Mouse (Mus musculus) hindbrain, embryonic 11.5 days (tissue): Measurements from ENCODE around the gene Dhx38. TPM values are rescaled to one million over a fixed set of nuclear protein-coding genes. Genes with fewer than 3 reads are reported as not detected.
A peak's percentile ranks its signal among the peaks of the same experiment; 100 is the strongest.

ENCODE experiments used
- ATAC-seq: fragments of 200-750 bp; cut with Nextera tagmentation; 2 replicates; pipeline ENCODE4 v1.8.0; 2017; ENCODE audit warnings: mild to moderate bottlenecking, moderate TSS enrichment, moderate library complexity; ENCODE audit not compliant: low FRiP score
- DNase-seq: peaks from one replicate; pipeline ENCODE4 v3.0.0-alpha.2; 2015; ENCODE audit warnings: low spot score
- H3K27ac ChIP-seq: fragments of 300-500 bp; sonication (generic); 2 replicates; pipeline ENCODE4 v1.5.1; 2014; ENCODE audit warnings: mild to moderate bottlenecking, low read depth, low read length
- H3K27me3 ChIP-seq: fragments of 300-500 bp; sonication (generic); 2 replicates; pipeline ENCODE4 v1.6.1; 2014; ENCODE audit warnings: mild to moderate bottlenecking, low read length, moderate library complexity, mixed read lengths; ENCODE audit not compliant: control insufficient read depth, insufficient read depth
- H3K36me3 ChIP-seq: fragments of 300-500 bp; sonication (generic); 2 replicates; pipeline ENCODE4 v1.6.1; 2014; ENCODE audit warnings: mild to moderate bottlenecking, low read length, moderate library complexity, mixed read lengths; ENCODE audit not compliant: control insufficient read depth, insufficient read depth
- H3K4me1 ChIP-seq: fragments of 300-500 bp; sonication (generic); replicated peaks from 2 replicates; pipeline ENCODE4 v1.6.1; 2014; ENCODE audit warnings: low read length, mixed read lengths; ENCODE audit not compliant: control insufficient read depth, insufficient read depth
- H3K4me2 ChIP-seq: fragments of 300-500 bp; sonication (generic); replicated peaks from 2 replicates; pipeline ENCODE4 v1.6.1; 2014; ENCODE audit warnings: mild to moderate bottlenecking, low read depth, low read length
- H3K4me3 ChIP-seq: fragments of 300-500 bp; sonication (generic); 2 replicates; pipeline ENCODE4 v1.5.1; 2014; ENCODE audit warnings: low read depth, low read length
- H3K9ac ChIP-seq: fragments of 300-500 bp; sonication (generic); 2 replicates; pipeline ENCODE4 v1.6.1; 2014; ENCODE audit warnings: low read depth, low read length
- H3K9me3 ChIP-seq: fragments of 300-500 bp; sonication (generic); 2 replicates; pipeline ENCODE4 v1.6.1; 2016; ENCODE audit warnings: low read length; ENCODE audit not compliant: control insufficient read depth
- WGBS: fragments of 180-500 bp; shearing (Covaris S2); extraction: QIAGEN DNeasy Blood & Tissue Kit; methylation state at CpG from one replicate; pipeline ENCODE4 v1.1.7; 2014; 5-methylcytosine and 5-hydroxymethylcytosine counted together
- polyA plus RNA-seq: library from polyadenylated mRNA; unstranded; fragments of >200 nt; fragmentation: Nextera tagmentation; extraction: Ambion mirVana; gene quantifications from 2 replicates; pipeline ENCODE4 v1.2.1, GENCODE M21; 2014

Dhx38 gene
- 14.9 and 19.5 TPM in 2 replicates for polyA plus RNA-seq

DNA sequence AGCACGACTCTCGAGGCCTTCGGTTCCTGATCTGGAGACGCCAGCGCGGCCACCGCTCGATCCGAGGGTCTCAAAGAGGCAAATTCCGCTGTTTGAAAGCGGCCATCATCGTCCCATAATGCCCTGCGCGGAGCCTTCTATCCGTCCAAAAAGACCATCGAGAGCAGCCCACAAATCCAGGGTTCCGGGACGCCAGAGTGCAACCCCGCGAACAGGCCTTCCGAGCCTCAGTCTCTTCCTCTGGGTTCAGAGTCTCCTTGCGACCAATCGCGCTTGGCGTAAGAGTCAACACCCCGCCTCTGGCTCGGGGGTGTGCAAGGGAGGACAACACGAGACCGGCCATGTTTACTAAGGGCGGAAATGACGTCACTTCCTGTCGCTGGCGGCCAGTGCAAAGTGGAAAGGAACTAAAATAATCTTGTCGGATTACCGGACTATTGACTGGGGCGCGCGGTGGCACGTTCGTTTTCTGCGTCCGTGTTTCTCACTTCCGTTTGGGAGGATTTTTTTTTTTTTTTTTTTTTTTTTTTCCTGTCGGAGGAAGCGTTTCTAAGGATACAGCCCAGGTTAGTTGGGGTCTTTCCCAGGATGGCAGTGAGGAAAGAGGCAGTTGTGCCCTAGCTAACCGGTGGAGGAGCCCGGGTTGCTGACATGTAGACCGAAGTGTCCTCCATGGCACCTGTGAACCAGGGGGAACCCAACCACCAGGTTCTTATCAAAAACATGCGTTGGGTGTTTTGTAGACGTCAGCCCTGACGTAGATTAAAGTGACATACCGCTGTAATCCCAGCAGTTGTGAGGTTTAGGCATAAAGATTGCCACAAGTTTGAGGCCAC, at the start of gene Dhx38, which contains the start of gene Txnl4b:
Gene Dhx38, minus strand, starts transcription at position 364 of the 836 bp plus-strand sequence.
Gene Txnl4b, plus strand, starts transcription at position 395 of the 836 bp plus-strand sequence.
- H3K9me3 ChIP-seq = no peaks in the 10 kb centered on the region
- H3K4me1 ChIP-seq = no peaks in the 10 kb centered on the region
- H3K4me3 ChIP-seq = peak within 1 kb of the TSS; percentile 92
- WGBS = under 1% methylated on average over 52 of the region's 52 CpGs
- ATAC-seq (peak; percentile 99), DNase-seq (peak; percentile 99)
- H3K27ac ChIP-seq = peak within 1 kb of the TSS; percentile 85
- H3K4me2 ChIP-seq = peak within 1 kb of the TSS; percentile 55
- no peaks in the 10 kb centered on the region for H3K27me3 ChIP-seq
- peaks cover 2% of the 10 kb centered on the region; the same call in 1 of the 2 replicates for H3K36me3 ChIP-seq
- H3K9ac ChIP-seq = peak within 1 kb of the TSS; percentile 96

- Histone ChIP-seq H3K27me3 (no peaks in the 10 kb centered on the region), H3K9ac (no peak within 1 kb of the TSS), H3K36me3 (no peaks in the 10 kb centered on the region), H3K27ac (no peak within 1 kb of the TSS), H3K9me3 (no peaks in the 10 kb centered on the region), H3K4me2 (no peak within 1 kb of the TSS), H3K4me1 (no peaks in the 10 kb centered on the region), H3K4me3 (no peak within 1 kb of the TSS)
- no peak for ATAC-seq
- DNase-seq = no peak
- WGBS = 59% methylated on average over 27 of the region's 27 CpGs
These were observed 48.9 kb upstream of the Dhx38 start, which contains the start of gene Pkd1l3 for GRCm38 (mm10) chr8:109614243-109615210. Gene Pkd1l3 (plus strand): TSS chr8:109614517.

DNA sequence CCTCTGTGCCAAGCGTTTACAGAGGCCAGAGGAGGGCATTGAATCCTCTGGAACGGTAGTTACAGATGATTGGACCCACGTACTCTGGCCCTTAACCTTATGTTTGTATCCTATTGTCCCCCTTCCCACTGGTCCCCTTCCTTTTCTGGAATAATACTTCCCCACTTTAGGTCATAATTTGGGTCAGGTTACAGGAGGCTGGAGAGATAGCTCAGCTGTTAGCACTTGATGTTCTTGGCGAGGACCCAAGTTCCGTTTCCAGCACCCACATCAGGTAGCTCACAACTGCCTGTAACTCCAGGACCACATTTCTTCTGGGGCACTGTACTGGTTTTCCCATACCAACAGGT, 43.5 kb upstream of the Dhx38 start:
- Histone ChIP-seq H3K9ac (peak overlapping the region; percentile 86), H3K27ac (peak overlapping the region; percentile 95), H3K4me2 (peak overlapping the region; percentile 61), H3K4me1 (peaks cover 2% of the 10 kb centered on the region; the same call in 1 of the 2 replicates), H3K27me3 (no peaks in the 10 kb centered on the region), H3K4me3 (peak overlapping the region; percentile 55), H3K36me3 (no peaks in the 10 kb centered on the region), H3K9me3 (no peaks in the 10 kb centered on the region)
- 30% methylated on average over 5 of the region's 5 CpGs for WGBS
- ATAC-seq (no peak), DNase-seq (peak; percentile 31)

DNA sequence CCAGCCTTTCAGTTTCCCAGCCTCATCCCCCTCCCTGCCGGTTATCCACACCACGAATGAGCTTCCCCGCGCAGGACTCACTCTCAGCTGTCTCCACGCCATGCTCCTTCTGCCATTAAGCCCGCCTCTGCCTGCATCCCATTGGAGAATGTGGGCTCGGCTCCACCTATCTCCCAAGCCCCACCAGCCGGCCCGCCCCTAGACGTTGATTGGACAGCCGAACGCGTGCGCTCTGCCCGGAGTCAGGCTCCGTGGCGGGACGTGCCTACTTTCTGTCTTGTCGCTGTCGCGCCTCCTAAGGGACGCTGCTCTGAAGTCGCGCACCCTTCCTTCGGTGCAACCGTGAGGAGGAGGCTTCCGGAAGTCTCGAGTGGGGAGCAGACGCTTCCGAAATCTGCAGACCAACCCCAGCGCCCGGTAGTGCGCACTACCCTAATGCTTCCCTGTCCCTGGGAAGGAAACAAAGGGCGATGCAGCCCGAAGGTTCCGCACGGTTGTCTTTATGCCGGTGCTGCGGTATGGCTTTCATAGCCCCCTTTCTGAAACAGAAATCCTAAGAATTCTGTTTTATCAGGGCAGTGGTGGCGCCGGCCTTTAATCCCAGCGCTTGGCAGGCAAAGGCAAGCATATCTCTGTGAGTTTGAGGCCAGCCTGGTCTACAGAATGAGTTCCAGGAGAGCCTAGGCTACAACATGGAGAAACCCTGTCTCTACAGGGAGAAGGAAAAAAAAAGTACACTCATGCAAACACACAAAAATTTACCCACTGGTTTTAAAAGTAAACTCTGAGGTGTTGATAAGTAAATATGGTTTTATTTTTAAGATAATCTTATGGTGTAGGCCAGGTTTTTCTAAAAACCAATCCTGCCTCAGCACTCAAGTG, 42.9 kb upstream of the Dhx38 start, which contains the start of gene Dhodh:
Gene Dhodh, minus strand, starts transcription at position 403 of the 882 bp plus-strand sequence.
- Histone ChIP-seq H3K4me1 (peaks cover 2% of the 10 kb centered on the region; the same call in 1 of the 2 replicates), H3K4me2 (peak within 1 kb of the TSS; percentile 78), H3K27ac (peak within 1 kb of the TSS; percentile 95), H3K4me3 (peak within 1 kb of the TSS; percentile 55), H3K9ac (peak within 1 kb of the TSS; percentile 86), H3K9me3 (no peaks in the 10 kb centered on the region), H3K36me3 (no peaks in the 10 kb centered on the region), H3K27me3 (no peaks in the 10 kb centered on the region)
- under 1% methylated on average over 42 of the region's 42 CpGs for WGBS
- peak; percentile 100 for ATAC-seq
- DNase-seq = peak; percentile 94

DNA sequence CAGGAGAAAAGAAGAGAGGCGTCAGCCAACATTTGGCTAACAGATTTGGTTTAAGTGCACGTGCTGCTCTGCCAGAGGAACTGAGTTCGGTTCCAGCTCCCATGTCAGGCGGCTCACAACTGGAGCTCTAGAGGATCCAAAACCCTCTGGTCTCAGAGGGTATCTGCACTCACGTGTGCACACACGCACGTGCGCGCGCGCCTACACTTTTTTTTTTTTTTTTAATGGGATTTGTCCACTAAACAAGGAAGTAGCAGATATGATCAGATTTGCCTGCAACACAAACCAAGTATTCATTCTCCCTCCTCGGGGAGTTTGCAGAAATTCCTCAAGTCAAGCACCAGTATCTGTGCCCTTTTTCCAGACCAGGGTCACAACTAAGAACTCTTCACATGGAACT, 42.0 kb upstream of the Dhx38 start:
- Histone ChIP-seq H3K9me3 (no peaks in the 10 kb centered on the region), H3K9ac (peak overlapping the region; percentile 86), H3K27me3 (no peaks in the 10 kb centered on the region), H3K4me3 (peak overlapping the region; percentile 55), H3K36me3 (no peaks in the 10 kb centered on the region), H3K4me1 (peaks cover 2% of the 10 kb centered on the region; the same call in 1 of the 2 replicates), H3K27ac (peak overlapping the region; percentile 95; the same call in 1 of the 2 replicates), H3K4me2 (peak overlapping the region; percentile 78)
- 12% methylated on average over 12 of the region's 12 CpGs for WGBS
- DNase-seq (no peak), ATAC-seq (no peak)

GRCm38 (mm10) chr8:109606725-109607124, 41.1 kb upstream of the Dhx38 start:
- peaks cover 2% of the 10 kb centered on the region; the same call in 1 of the 2 replicates for H3K4me1 ChIP-seq
- H3K27ac ChIP-seq = no peak overlapping the region
- DNase-seq (no peak), ATAC-seq (no peak)
- H3K36me3 ChIP-seq = no peaks in the 10 kb centered on the region
- H3K4me2 ChIP-seq = no peak overlapping the region
- no peak overlapping the region for H3K9ac ChIP-seq
- no peaks in the 10 kb centered on the region for H3K9me3 ChIP-seq
- H3K4me3 ChIP-seq = no peak overlapping the region
- 94% methylated on average over 2 of the region's 2 CpGs for WGBS
- no peaks in the 10 kb centered on the region for H3K27me3 ChIP-seq

DNA sequence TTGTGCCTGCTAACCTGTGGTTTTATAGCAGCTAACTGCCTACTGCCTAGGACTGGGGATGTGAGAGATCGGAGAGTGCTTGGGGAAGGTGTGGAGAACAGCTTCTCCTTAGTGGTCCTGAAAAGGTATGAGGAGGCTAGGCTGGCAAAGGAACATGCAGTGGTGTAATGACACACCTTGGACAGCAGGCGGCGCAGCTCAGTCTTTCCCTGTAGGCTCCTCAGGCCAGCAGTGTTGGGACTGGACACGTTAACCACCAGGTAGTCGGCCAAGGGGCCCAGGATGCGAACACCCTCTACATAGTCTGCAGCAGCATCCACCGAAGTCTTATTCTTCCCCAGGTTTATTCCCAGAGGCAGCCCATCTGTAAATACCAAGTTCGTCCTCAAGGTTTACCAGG, 30.2 kb upstream of the Dhx38 start:
- peak; percentile 76 for DNase-seq
- Histone ChIP-seq H3K36me3 (no peaks in the 10 kb centered on the region), H3K4me2 (no peak overlapping the region), H3K27me3 (no peaks in the 10 kb centered on the region), H3K4me3 (no peak overlapping the region), H3K4me1 (no peaks in the 10 kb centered on the region), H3K27ac (no peak overlapping the region), H3K9ac (no peak overlapping the region), H3K9me3 (no peaks in the 10 kb centered on the region)
- WGBS = 48% methylated on average over 8 of the region's 8 CpGs
- no peak for ATAC-seq
